Comparison of ENCODE assay signal across 8 mouse cellular contexts in the genomic region with DNA sequence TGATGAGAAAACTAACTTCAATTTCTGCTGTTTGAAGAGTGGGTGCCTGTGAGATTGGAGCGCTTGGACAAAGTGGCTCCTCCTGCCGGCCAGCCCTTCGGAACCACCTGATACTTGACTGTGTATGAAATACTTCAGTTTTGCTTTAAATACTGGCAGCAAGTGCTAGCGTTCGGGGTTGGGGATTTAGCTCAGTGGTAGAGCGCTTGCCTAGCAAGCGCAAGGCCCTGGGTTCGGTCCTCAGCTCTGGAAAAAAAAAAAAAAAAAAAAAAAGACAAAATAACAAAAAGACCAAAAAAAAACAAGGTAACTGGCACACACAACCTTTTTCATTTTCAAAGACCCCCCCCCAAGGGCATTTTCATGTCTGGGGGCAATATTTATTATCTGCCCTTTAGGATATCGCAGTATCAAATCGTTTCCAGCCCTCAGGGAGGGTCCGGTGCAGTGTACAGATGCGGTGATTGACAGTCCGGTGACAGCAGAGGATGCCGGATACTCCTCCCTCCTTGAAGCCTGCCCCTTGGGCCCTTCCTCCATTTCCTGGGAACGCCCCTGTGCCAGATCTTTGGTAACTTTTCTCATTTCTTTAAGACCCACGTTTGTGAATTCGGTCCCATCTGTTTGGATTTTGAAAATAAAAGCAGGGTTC. TPM values are rescaled to one million over a fixed set of nuclear protein-coding genes. Genes with fewer than 3 reads are reported as not detected.
DNase-seq lines count a peak whose midpoint lies in the region; ATAC-seq lines count a peak whose summit lies in the region.

No protein-coding gene starts in this region.

- ATAC-seq in heart, embryonic 16.5 days (replicated peaks; ENCODE audit: extremely low read depth, insufficient read depth, low FRiP score): peak; percentile 88
- ATAC-seq in forebrain, embryonic 14.5 days: peak; percentile 94
- ATAC-seq in stomach, embryonic 15.5 days (ENCODE audit: insufficient read depth, low FRiP score, low read depth): peak; percentile 87

- 5% methylated on average over 17 of the region's 17 CpGs for WGBS in heart, embryonic 16.5 days
- WGBS in forebrain, embryonic 14.5 days: 8% methylated on average over 17 of the region's 17 CpGs
- WGBS in stomach, embryonic 15.5 days: 5% methylated on average over 17 of the region's 17 CpGs

- H3K36me3 ChIP-seq in heart, embryonic 16.5 days (ENCODE audit: control insufficient read depth, insufficient read depth): no peaks in the 10 kb centered on the region; the same call in none of the 2 replicates
- peaks cover 22% of the 10 kb centered on the region for H3K36me3 ChIP-seq in forebrain, embryonic 14.5 days (ENCODE audit: control insufficient read depth, insufficient read depth, low read length)
- H3K36me3 ChIP-seq in megakaryocyte, embryonic 14.5 days (replicated peaks; ENCODE audit: low read length): peaks cover 29% of the 10 kb centered on the region
- peaks cover 5% of the 10 kb centered on the region; the same call in 1 of the 2 replicates for H3K36me3 ChIP-seq in stomach, embryonic 15.5 days

- H3K4me1 ChIP-seq in heart, embryonic 16.5 days (ENCODE audit: control insufficient read depth, insufficient read depth, low read length): peaks cover 7% of the 10 kb centered on the region
- H3K4me1 ChIP-seq in forebrain, embryonic 14.5 days (ENCODE audit: control insufficient read depth, insufficient read depth, low read length): peaks cover 8% of the 10 kb centered on the region
- peaks cover 42% of the 10 kb centered on the region for H3K4me1 ChIP-seq in megakaryocyte, embryonic 14.5 days
- H3K4me1 ChIP-seq in stomach, embryonic 15.5 days: peaks cover 10% of the 10 kb centered on the region

- peak overlapping the region; percentile 83 for H3K9ac ChIP-seq in heart, embryonic 16.5 days (ENCODE audit: low read length)
- peak overlapping the region; percentile 86 for H3K9ac ChIP-seq in forebrain, embryonic 14.5 days (ENCODE audit: low read length)
- H3K9ac ChIP-seq in stomach, embryonic 15.5 days: no peak overlapping the region

- peak overlapping the region; percentile 83 for H3K4me3 ChIP-seq in heart, embryonic 16.5 days (ENCODE audit: low read length)
- peak overlapping the region; percentile 89 for H3K4me3 ChIP-seq in forebrain, embryonic 14.5 days (ENCODE audit: low read depth, low read length)
- peak overlapping the region; percentile 94 for H3K4me3 ChIP-seq in megakaryocyte, embryonic 14.5 days (replicated peaks)
- peak overlapping the region; percentile 89 for H3K4me3 ChIP-seq in stomach, embryonic 15.5 days (replicated peaks)

- peak overlapping the region; percentile 53 for H3K27ac ChIP-seq in heart, embryonic 16.5 days (ENCODE audit: low read length)
- H3K27ac ChIP-seq in forebrain, embryonic 14.5 days (ENCODE audit: low read depth, low read length): peak overlapping the region; percentile 90; the same call in 1 of the 2 replicates
- no peak overlapping the region for H3K27ac ChIP-seq in stomach, embryonic 15.5 days

- no peak for DNase-seq in heart, adult 11 months
- peak; percentile 33 for DNase-seq in Muller cell, postnatal 12 days (ENCODE audit: inconsistent ontology term)
- DNase-seq in forebrain, embryonic 14.5 days (ENCODE audit: low spot score): peak; percentile 36
- peak; percentile 75 to 86 for DNase-seq in layer of hippocampus, adult 18-20 months (ENCODE audit: low spot score in 2 of 2)
- no peak for DNase-seq in adipocyte (ENCODE audit: low spot score)

- no peaks in the 10 kb centered on the region for H3K9me3 ChIP-seq in heart, embryonic 16.5 days (replicated peaks; ENCODE audit: control insufficient read depth, low read length)
- no peaks in the 10 kb centered on the region for H3K9me3 ChIP-seq in forebrain, embryonic 14.5 days (replicated peaks; ENCODE audit: control insufficient read depth, low read length)
- no peaks in the 10 kb centered on the region for H3K9me3 ChIP-seq in megakaryocyte, embryonic 14.5 days
- no peaks in the 10 kb centered on the region for H3K9me3 ChIP-seq in stomach, embryonic 15.5 days

- no peaks in the 10 kb centered on the region for H3K27me3 ChIP-seq in heart, embryonic 16.5 days (ENCODE audit: control insufficient read depth, insufficient read depth, low read length)
- no peaks in the 10 kb centered on the region for H3K27me3 ChIP-seq in forebrain, embryonic 14.5 days (replicated peaks; ENCODE audit: control insufficient read depth, insufficient read depth, low read length)
- H3K27me3 ChIP-seq in megakaryocyte, embryonic 14.5 days (replicated peaks): no peaks in the 10 kb centered on the region
- no peaks in the 10 kb centered on the region for H3K27me3 ChIP-seq in stomach, embryonic 15.5 days (replicated peaks)

- H3K4me2 ChIP-seq in heart, embryonic 16.5 days (ENCODE audit: low read depth, low read length): peak overlapping the region; percentile 86
- H3K4me2 ChIP-seq in forebrain, embryonic 14.5 days (ENCODE audit: low read length): peak overlapping the region; percentile 90
- H3K4me2 ChIP-seq in stomach, embryonic 15.5 days: peak overlapping the region; percentile 83

RNA-seq across cellular contexts. Expression of a gene that starts 0.5 kb away (rescaled TPM):
- polyA plus RNA-seq in heart, embryonic 16.5 days (2015; fragmentation: Nextera tagmentation; extraction: Ambion mirVana): 20.2 and 23.7 TPM in 2 replicates
- 26.7 and 27.8 TPM in 2 replicates for polyA plus RNA-seq in forebrain, embryonic 14.5 days (2014; fragmentation: Nextera tagmentation; extraction: Ambion mirVana)
- 10 to 100 TPM; 25.6 to 27.2 TPM for total RNA-seq in layer of hippocampus, adult 18-20 months (2021)
- 1.3 and 20.1 TPM in 2 replicates for polyA plus RNA-seq in megakaryocyte, embryonic 14.5 days (2012; ENCODE audit: insufficient read depth, low replicate concordance)
- polyA plus RNA-seq in stomach, embryonic 15.5 days (2015; fragmentation: Nextera tagmentation; extraction: Ambion mirVana): 24.2 and 24.6 TPM in 2 replicates

RNA-seq across cellular contexts. Expression of a gene that starts 18.1 kb away (rescaled TPM):
- 0.20 TPM in 1 of 2 replicates, not detected in the other for polyA plus RNA-seq in heart, embryonic 16.5 days (2015; fragmentation: Nextera tagmentation; extraction: Ambion mirVana)
- 28.1 and 36.3 TPM in 2 replicates for polyA plus RNA-seq in forebrain, embryonic 14.5 days (2014; fragmentation: Nextera tagmentation; extraction: Ambion mirVana)
- total RNA-seq in layer of hippocampus, adult 18-20 months (2021): not detected
- 1.3 TPM in 1 of 2 replicates, not detected in the other for polyA plus RNA-seq in megakaryocyte, embryonic 14.5 days (2012; ENCODE audit: insufficient read depth, low replicate concordance)
- 0.09 and 0.21 TPM in 2 replicates for polyA plus RNA-seq in stomach, embryonic 15.5 days (2015; fragmentation: Nextera tagmentation; extraction: Ambion mirVana)

RNA-seq across cellular contexts. Expression of a gene that starts 25.3 kb away (rescaled TPM):
- polyA plus RNA-seq in heart, embryonic 16.5 days (2015; fragmentation: Nextera tagmentation; extraction: Ambion mirVana): 45.6 and 55.2 TPM in 2 replicates
- polyA plus RNA-seq in forebrain, embryonic 14.5 days (2014; fragmentation: Nextera tagmentation; extraction: Ambion mirVana): 60.8 and 70.3 TPM in 2 replicates
- total RNA-seq in layer of hippocampus, adult 18-20 months (2021): 10 to 100 TPM; 56.0 to 59.6 TPM
- 12.9 and 17.6 TPM in 2 replicates for polyA plus RNA-seq in megakaryocyte, embryonic 14.5 days (2012; ENCODE audit: insufficient read depth, low replicate concordance)
- polyA plus RNA-seq in stomach, embryonic 15.5 days (2015; fragmentation: Nextera tagmentation; extraction: Ambion mirVana): 62.3 and 76.9 TPM in 2 replicates

Comparison
In these comparisons a context has a peak if more than half of its experiments do, and no peak if none do; other contexts are left out.
1. DNase-seq: peak in Muller cell, postnatal 12 days (single experiment), forebrain, embryonic 14.5 days (single experiment) and layer of hippocampus, adult 18-20 months (2 of 2); none in heart, adult 11 months (single experiment) and adipocyte (single experiment).
2. RNA of a gene that starts 18.1 kb away (polyA plus RNA-seq): 28.1 to 36.3 TPM in forebrain, embryonic 14.5 days; 1.3 TPM in megakaryocyte, embryonic 14.5 days, 0.09 to 0.21 TPM in stomach, embryonic 15.5 days and 0.20 TPM in heart, embryonic 16.5 days; every median in the first group is over 10 times any median in the second.
3. Peak in every context shown above with its lines, with median percentiles within 50 percentile points of each other: ATAC-seq, H3K4me2 ChIP-seq and H3K4me3 ChIP-seq.